Mouse (Mus musculus) spleen, adult 2 months (tissue): Measurements from ENCODE around the gene Fam104a.

Experiments
- CTCF ChIP-seq: fragments of 200-500 bp; IDR thresholded peaks from 2 replicates; pipeline ENCODE4 v1.5.1; 2011; ENCODE audit warnings: mild to moderate bottlenecking, inconsistent platforms; ENCODE audit not compliant: insufficient read depth, insufficient read length, insufficient replicate concordance; ENCODE audit errors: extremely low read depth
- POLR2A ChIP-seq: fragments of 200-500 bp; IDR thresholded peaks from 2 replicates; pipeline ENCODE4 v1.6.1; 2011; ENCODE audit warnings: low read depth, low read length, inconsistent platforms

DNA sequence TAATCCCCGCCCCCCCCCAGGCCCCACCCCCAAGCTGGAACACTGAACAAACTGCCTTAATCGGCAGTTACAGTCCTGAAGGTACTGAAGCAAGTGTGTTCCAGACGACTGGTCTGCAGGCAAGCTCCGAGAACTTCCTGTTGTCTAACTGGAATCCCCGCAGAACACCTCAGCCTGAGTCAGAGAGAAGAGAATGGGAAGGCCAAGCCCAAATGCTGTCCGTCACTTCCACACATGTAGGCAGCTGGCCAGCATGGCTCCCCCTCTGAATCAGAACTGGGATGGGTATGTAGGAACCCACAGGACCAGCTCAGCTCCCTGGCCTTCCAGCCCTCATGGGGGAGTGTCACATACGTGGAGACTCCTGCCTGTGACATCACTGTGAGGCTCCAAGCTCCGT lies 46.0 kb upstream of the Fam104a start:
- TF ChIP-seq CTCF = no peak
- no peak for TF ChIP-seq POLR2A
